Mouse (Mus musculus) kidney, adult 18-20 months (tissue): ENCODE measurements around the gene Foxd1.

Source experiments
- DNase-seq: peaks from one replicate; pipeline ENCODE4 v3.0.0; 2021

Gene Foxd1

GRCm38 (mm10) chr13:98354090-98354801, at the start of gene Foxd1:
Foxd1 (plus strand) TSS chr13:98354242.
- peak; percentile 62 for DNase-seq

DNA sequence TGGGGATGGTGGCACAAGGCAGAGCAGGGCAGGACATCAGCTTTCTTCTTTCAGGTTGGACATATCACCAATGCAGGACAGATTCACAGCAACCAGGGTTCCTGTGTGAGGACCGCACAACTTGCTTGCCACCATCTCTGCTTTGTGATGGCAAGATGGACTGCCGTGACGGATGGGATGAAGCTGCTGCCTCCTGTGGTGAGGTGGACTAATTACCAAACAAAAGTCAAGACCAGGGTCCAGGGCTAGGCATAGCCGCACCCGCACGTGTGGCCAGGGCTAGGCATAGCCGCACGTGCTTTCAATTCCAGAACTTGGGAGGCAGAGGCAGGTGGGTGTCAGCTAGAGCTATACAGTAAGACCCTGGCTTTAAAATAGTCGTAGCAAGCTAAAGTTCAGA, 48.8 kb upstream of the Foxd1 start:
- DNase-seq, result no peak

DNA sequence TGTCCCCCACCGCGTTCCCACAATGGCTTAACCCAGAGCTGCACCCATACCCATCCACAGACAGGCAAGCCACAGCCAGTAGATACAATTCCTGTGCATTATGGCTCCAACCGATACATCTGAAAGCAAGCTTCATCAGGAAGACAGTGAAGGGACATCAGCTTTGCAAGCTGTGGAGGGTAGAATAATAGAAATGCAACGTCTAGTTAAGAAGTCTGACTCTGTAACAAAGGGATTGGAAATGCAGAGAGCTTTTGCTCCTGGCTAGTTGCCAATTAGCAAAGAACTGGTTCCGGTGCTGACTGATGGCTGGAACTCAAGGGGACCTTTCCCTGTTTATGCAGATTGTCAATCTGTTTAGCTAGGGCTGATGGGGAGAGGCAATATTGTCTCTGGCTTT, 47.6 kb upstream of the Foxd1 start:
- DNase-seq, result no peak

GRCm38 (mm10) chr13:98306852-98307475, 47.1 kb upstream of the Foxd1 start:
- DNase-seq, result no peak

DNA sequence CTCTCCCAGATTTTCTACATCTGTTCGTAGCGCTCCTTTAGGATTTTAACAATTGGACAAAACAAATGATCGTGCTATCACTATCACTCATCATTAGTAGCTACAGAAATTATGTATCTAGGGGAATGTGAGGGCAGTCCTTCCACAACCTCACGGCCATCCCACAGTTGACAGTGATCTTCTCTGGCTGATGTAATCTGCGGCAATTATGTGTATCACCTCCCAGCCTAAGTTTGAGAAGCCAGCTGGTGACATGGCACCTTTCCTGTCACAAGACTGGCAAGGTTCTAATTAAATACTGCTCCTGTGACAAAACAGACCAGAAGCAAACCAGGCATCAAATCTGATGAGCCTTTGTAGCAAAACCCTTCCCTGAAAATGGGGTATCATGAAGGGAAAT, 46.0 kb upstream of the Foxd1 start:
- no peak for DNase-seq

DNA sequence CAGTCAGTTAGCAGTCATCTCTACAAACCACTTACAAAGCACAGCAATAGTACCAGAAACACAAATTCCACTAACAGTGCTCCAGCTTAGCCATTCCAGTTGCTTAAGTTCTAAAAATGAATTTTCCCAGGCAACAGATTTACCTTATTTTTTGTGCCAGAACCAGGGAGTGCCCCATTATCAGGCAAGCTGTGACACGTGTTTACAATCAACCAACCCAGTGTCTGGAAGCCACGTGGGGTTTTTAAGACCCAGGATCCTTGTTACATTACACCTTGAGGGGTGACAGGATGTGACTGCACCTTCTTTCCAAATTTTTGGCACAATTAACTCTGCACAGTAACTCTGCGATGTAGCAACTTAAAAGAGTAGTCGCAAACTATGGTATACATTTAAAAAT, 45.3 kb upstream of the Foxd1 start:
- no peak for DNase-seq

DNA sequence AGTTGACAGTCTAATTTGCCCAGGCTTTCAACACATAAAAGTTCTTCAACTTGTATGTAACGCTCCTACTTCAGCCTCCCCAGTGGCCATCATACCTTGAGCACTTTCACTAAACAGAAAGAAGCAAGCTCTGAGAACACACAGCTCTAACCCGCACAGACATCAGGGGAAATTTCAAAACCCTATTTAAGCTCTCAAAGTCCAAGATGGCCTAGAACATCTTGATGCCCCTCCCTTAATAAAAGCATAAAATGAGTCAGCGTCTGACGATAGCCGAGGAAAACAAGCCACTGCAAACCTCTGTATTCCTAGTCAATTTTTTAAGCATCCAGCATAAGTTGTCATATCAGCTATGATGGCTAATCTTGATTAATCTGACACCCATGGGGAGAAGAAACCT, 42.4 kb upstream of the Foxd1 start:
- no peak for DNase-seq

GRCm38 (mm10) chr13:98313631-98314030, 40.4 kb upstream of the Foxd1 start:
- no peak for DNase-seq

GRCm38 (mm10) chr13:98315124-98315523, 38.9 kb upstream of the Foxd1 start:
- no peak for DNase-seq

DNA sequence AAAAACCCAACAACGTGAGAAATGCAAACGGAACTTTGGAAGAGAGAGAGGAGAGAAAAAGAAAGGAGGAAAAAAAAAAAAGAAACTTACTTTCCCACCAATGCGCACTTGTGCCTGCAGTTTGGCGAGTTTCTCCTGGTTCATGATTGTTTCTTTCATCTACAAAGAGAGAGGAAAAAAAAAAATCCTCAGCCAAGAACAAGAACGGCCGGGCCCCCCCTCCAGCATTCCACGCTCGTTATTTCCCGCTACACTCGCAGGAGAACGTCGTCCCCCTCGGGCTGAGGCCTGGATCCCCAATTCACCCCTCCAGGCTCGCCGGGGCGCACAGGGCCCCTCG, 37.9 kb upstream of the Foxd1 start:
- no peak for DNase-seq

- peak; percentile 94 for DNase-seq
These were observed 37.4 kb upstream of the Foxd1 start, which contains the start of gene Btf3 for GRCm38 (mm10) chr13:98316480-98317245. Btf3 (minus strand) TSS chr13:98317006.

DNA sequence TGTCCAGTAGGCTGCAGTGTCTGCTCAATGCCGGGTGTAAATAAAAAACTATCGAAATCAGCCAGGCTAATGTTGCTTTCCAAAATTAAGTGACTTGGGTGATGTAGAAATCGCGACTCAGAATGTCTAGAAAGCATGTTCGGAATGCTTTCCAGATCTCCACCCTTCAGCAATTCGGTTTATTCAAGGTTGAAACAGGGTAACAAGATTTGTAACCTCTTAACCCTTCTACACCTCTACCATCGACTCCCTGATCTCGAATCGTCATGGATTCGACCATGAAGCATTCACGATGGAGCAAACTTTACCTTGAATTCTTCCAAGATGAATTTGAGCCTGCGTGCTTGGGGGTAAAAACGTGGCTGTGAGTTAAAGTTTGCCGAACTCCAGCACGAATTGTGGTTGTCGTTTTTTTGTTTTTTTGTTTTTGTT, 36.8 kb upstream of the Foxd1 start:
- DNase-seq, result no peak

DNA sequence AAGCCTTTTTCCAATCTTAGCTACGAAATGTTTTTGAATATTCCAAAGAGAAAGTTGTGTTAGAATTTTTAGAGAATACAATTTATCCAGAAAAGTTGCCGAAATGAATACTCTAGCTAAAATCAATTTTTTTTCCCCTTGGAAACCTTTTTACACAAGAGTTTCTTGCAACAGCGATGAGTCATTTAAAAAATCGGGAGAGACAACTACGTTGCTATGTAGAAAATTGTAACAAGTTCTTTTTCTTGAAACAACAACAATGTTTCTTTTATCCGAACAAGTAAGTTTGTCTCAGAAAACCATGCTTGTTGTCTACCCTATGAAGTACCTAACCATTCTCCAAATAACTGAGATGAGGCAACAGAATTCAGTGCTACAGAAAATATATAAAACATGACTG, 36.1 kb upstream of the Foxd1 start:
- no peak for DNase-seq

- no peak for DNase-seq
These were observed 29.0 kb upstream of the Foxd1 start for GRCm38 (mm10) chr13:98325034-98325433.

- peak; percentile 62 for DNase-seq
These were observed 21.9 kb upstream of the Foxd1 start for GRCm38 (mm10) chr13:98332106-98332505.

- no peak for DNase-seq
These were observed 17.8 kb upstream of the Foxd1 start for GRCm38 (mm10) chr13:98336205-98336604.

- no peak for DNase-seq
These were observed 13.5 kb upstream of the Foxd1 start for GRCm38 (mm10) chr13:98340506-98340905.

DNA sequence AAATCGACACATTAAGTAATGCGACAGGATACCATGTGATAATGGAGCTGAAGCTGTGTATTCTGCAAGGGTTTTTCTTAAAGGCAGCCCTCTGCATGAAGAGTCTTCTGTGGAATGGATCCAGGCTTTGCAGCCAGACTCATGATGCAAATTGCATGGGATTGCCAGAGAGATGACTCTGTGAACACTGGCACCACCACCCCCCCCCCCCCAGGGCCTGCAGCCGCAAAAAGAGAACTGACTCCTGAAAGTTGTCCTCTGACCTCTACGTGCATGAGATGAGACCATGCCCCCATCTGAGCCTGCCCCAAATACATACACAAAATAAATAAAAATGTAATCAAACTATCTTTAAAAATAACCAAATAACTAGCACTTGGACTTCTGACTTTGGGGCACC, 4.6 kb upstream of the Foxd1 start:
- no peak for DNase-seq

DNA sequence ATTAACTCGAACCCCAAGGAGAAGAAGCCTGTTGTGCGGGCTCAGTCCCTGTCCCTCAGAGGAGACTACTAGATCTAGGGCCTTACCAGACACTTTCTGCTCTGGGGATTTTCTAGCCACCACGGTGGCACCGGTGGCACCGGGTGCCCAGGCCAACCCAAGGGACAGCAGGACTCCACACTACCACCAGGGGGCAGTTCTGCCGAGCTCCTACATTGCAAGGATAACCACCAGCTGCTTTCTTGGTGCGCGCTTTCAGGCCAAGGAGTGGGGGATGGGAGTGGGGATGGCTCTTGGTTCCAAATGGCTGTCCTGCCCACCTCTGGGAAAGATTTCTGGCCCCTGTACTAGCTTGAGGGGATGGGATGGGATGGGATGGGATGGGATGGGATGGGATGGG, 2.5 kb upstream of the Foxd1 start:
- DNase-seq, result peak; percentile 37

DNA sequence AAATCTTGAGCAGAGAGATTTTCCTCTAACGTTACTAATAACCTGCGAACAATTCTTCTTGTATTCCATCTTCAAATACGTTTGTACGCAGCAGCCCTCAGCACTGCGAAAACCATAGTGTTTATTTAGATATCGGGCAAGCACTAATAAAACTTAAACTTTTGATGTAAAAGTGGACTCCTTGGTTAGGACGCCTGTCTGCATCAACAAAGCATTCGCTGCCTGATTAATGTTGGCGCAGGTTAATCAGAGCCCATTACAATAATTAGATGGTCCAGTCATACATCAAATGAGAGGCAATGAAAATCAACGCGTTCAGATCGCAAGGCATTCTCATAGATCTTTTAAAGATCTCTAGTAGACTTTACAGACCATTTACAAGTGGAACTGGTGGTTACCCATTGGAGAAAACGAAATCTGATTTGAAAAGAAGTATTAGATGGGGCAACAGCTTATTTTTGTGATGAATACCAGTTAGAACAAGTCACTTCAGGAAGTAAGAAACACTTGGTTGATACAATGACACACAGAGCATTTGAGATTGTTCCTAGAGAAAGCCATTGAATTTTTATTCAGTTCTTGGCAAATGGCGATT, 1.6 kb upstream of the Foxd1 start:
- no peak for DNase-seq

DNA sequence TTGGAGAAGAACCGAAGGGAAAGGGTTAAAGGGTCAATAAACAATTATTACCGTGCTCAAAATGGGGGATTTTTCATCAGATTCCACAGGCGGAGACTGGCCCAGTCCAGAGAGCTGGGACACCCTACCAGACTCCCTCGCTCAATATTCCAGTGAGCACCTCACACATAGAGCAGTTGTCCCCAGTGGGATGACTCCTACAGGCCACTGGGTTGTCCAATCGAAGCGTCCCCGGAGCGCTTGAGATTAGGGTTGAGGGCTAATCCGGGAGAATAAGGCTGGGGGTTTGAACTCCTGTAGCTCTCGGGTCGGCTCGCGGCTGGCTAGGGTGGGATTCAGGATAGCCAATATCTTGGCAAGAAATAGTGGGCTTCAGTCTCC, 343 bp upstream of the Foxd1 start:
- DNase-seq, result no peak

DNA sequence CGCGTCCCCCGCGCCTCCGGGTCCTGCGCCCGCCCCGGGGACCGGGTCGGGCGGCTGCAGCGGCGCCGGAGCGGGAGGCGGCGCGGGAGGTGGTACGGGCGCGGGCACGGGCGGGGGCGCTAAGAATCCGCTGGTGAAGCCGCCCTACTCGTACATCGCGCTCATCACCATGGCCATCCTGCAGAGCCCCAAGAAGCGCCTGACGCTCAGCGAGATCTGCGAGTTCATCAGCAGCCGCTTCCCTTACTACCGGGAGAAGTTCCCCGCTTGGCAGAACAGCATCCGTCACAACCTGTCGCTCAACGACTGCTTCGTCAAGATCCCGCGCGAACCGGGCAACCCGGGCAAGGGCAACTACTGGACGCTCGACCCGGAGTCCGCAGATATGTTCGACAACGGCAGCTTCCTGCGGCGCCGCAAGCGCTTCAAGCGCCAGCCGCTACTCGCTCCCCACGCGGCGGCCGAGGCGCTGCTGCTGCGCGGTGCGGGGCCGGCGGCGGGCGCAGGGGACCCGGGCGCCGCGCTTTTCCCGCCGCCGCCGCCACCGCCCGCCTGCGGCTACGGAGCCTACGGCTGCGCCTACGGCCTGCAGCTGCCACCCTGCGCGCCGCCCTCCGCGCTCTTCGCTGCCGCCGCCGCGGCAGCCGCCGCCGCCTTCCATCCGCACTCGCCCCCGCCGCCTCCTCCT, 973 bp downstream of the Foxd1 start:
- peak; percentile 46 for DNase-seq

- DNase-seq, result peak; percentile 49
These were observed 1.6 kb downstream of the Foxd1 start for GRCm38 (mm10) chr13:98355559-98356111.
